Mouse (Mus musculus) right cerebral cortex, postnatal 4 days (tissue): ENCODE results near the gene Hipk1.
"Not testable (repeated sequence)": the region's sequence is repeated elsewhere in the genome, so short reads cannot be mapped to it uniquely, and the experiment has no call there.

Experiments
- DNase-seq: peaks from one replicate; pipeline ENCODE4 v3.0.0-alpha.2; 2022

The Hipk1 gene

GRCm38 (mm10) chr3:103791230-103792110 lies at the start of gene Hipk1:
Hipk1 (minus strand) TSS chr3:103791563.
- DNase-seq: peak; percentile 89

GRCm38 (mm10) chr3:103840946-103841345 lies 49.6 kb upstream of the Hipk1 start:
- DNase-seq: not testable (repeated sequence)

- not testable (repeated sequence) for DNase-seq
Measured at GRCm38 (mm10) chr3:103840195-103840594, 48.8 kb upstream of the Hipk1 start.

GRCm38 (mm10) chr3:103839711-103840110 lies 48.3 kb upstream of the Hipk1 start:
- no peak for DNase-seq

GRCm38 (mm10) chr3:103836453-103836852 lies 45.1 kb upstream of the Hipk1 start:
- no peak for DNase-seq

GRCm38 (mm10) chr3:103835951-103836310 lies 44.6 kb upstream of the Hipk1 start:
- no peak for DNase-seq

GRCm38 (mm10) chr3:103835272-103835950 lies 44.0 kb upstream of the Hipk1 start:
- DNase-seq: no peak

- no peak for DNase-seq
Measured at GRCm38 (mm10) chr3:103834001-103834400, 42.6 kb upstream of the Hipk1 start.

GRCm38 (mm10) chr3:103832426-103832825 lies 41.1 kb upstream of the Hipk1 start, which contains the start of gene Bcl2l15:
Bcl2l15 (plus strand) TSS chr3:103832601.
- DNase-seq: no peak

- DNase-seq: no peak
Measured at GRCm38 (mm10) chr3:103831146-103831545, 39.8 kb upstream of the Hipk1 start.

- DNase-seq: not testable (repeated sequence)
Measured at GRCm38 (mm10) chr3:103830681-103831080, 39.3 kb upstream of the Hipk1 start.

- DNase-seq: no peak
Measured at GRCm38 (mm10) chr3:103829036-103829435, 37.7 kb upstream of the Hipk1 start.

- DNase-seq: no peak
Measured at GRCm38 (mm10) chr3:103827548-103827947, 36.2 kb upstream of the Hipk1 start.

GRCm38 (mm10) chr3:103810967-103811366 lies 19.6 kb upstream of the Hipk1 start:
- no peak for DNase-seq

- DNase-seq: no peak
Measured at GRCm38 (mm10) chr3:103809799-103810150, 18.4 kb upstream of the Hipk1 start.

- DNase-seq: peak; percentile 91
Measured at GRCm38 (mm10) chr3:103808891-103809798, 17.8 kb upstream of the Hipk1 start, which contains the start of the genes Dclre1b, Ap4b1 and Gm43064. Dclre1b (minus strand) TSS chr3:103809444. Ap4b1 (plus strand) TSS chr3:103809520. Gm43064 (plus strand) TSS chr3:103809573.

GRCm38 (mm10) chr3:103805671-103806070 lies 14.3 kb upstream of the Hipk1 start:
- DNase-seq: no peak

GRCm38 (mm10) chr3:103802861-103803260 lies 11.5 kb upstream of the Hipk1 start:
- DNase-seq: no peak

- DNase-seq: no peak
Measured at GRCm38 (mm10) chr3:103801631-103802531, 10.5 kb upstream of the Hipk1 start.

- no peak for DNase-seq
Measured at GRCm38 (mm10) chr3:103799507-103799906, 8.1 kb upstream of the Hipk1 start.

GRCm38 (mm10) chr3:103796389-103796788 lies 5.0 kb upstream of the Hipk1 start:
- DNase-seq: no peak

- DNase-seq: no peak
Measured at GRCm38 (mm10) chr3:103792566-103792965, 1.2 kb upstream of the Hipk1 start.
